Mouse (Mus musculus) neural tube, embryonic 14.5 days (tissue): Measurements from ENCODE around the gene Add3. TPM values are rescaled to one million over a fixed set of nuclear protein-coding genes. Genes with fewer than 3 reads are reported as not detected.

Experiments used
- ATAC-seq: fragments of 200-750 bp; cut with Nextera tagmentation; 2 replicates; pipeline ENCODE4 v1.8.0; 2017; ENCODE audit warnings: low read depth, mild to moderate bottlenecking, moderate TSS enrichment, moderate library complexity
- H3K27ac ChIP-seq: fragments of 300-500 bp; sonication (generic); 2 replicates; pipeline ENCODE4 v1.5.1; 2014; ENCODE audit warnings: low read depth, mild to moderate bottlenecking, control low read depth, low read length, moderate library complexity, mixed read lengths
- H3K27me3 ChIP-seq: fragments of 300-500 bp; sonication (generic); 2 replicates; pipeline ENCODE4 v1.6.1; 2014; ENCODE audit warnings: low read length; ENCODE audit not compliant: control insufficient read depth, insufficient read depth
- H3K36me3 ChIP-seq: fragments of 300-500 bp; sonication (generic); 2 replicates; pipeline ENCODE4 v1.6.1; 2014; ENCODE audit warnings: low read length, mixed read lengths; ENCODE audit not compliant: control insufficient read depth, insufficient read depth
- H3K4me1 ChIP-seq: fragments of 300-500 bp; sonication (generic); 2 replicates; pipeline ENCODE4 v1.6.1; 2014; ENCODE audit warnings: low read length; ENCODE audit not compliant: control insufficient read depth, insufficient read depth
- H3K4me2 ChIP-seq: fragments of 300-500 bp; sonication (generic); 2 replicates; pipeline ENCODE4 v1.6.1; 2014; ENCODE audit warnings: mild to moderate bottlenecking, low read depth, low read length, control low read depth
- H3K4me3 ChIP-seq: fragments of 300-500 bp; sonication (generic); 2 replicates; pipeline ENCODE4 v1.5.1; 2014; ENCODE audit warnings: low read depth, low read length, control low read depth, mixed read lengths
- H3K9ac ChIP-seq: fragments of 300-500 bp; sonication (generic); replicated peaks from 2 replicates; pipeline ENCODE4 v1.6.1; 2014; ENCODE audit warnings: low read depth, mild to moderate bottlenecking, control low read depth, low read length, mixed read lengths
- H3K9me3 ChIP-seq: fragments of 300-500 bp; sonication (generic); 2 replicates; pipeline ENCODE4 v1.6.1; 2016; ENCODE audit warnings: low read length; ENCODE audit not compliant: control insufficient read depth
- WGBS: fragments of 180-500 bp; shearing (Covaris S2); extraction: QIAGEN DNeasy Blood & Tissue Kit; methylation state at CpG from one replicate; pipeline ENCODE4 v1.1.7; 2014; 5-methylcytosine and 5-hydroxymethylcytosine counted together
- polyA plus RNA-seq: library from polyadenylated mRNA; unstranded; fragments of >200 nt; fragmentation: Nextera tagmentation; extraction: Ambion mirVana; gene quantifications from 2 replicates; pipeline ENCODE4 v1.2.1, GENCODE M21; 2014

Add3 gene
- polyA plus RNA-seq, 1 experiment from 2014 or later, result 26.3 TPM

- H3K9me3 ChIP-seq, result no peaks in the 10 kb centered on the region
- no peak overlapping the region for H3K4me2 ChIP-seq
- WGBS, result 88% methylated on average over 18 of the region's 18 CpGs
- no peak overlapping the region for H3K9ac ChIP-seq
- H3K27me3 ChIP-seq, result no peaks in the 10 kb centered on the region
- no peak overlapping the region for H3K27ac ChIP-seq
- no peaks in the 10 kb centered on the region for H3K36me3 ChIP-seq
- ATAC-seq, result no peak
- H3K4me1 ChIP-seq, result no peaks in the 10 kb centered on the region
- no peak overlapping the region for H3K4me3 ChIP-seq
These were observed 32.6 kb upstream of the Add3 start for GRCm38 (mm10) chr19:53107361-53108247.

- no peak for ATAC-seq
- Histone ChIP-seq H3K27ac (no peak overlapping the region), H3K4me3 (no peak overlapping the region), H3K9ac (no peak overlapping the region), H3K9me3 (no peaks in the 10 kb centered on the region), H3K4me1 (no peaks in the 10 kb centered on the region), H3K4me2 (no peak overlapping the region), H3K36me3 (no peaks in the 10 kb centered on the region), H3K27me3 (no peaks in the 10 kb centered on the region)
- 61% methylated on average over 7 of the region's 7 CpGs for WGBS
These were observed 28.1 kb upstream of the Add3 start for GRCm38 (mm10) chr19:53111996-53112590.

- Histone ChIP-seq H3K27ac (no peak overlapping the region), H3K27me3 (no peaks in the 10 kb centered on the region), H3K9me3 (no peaks in the 10 kb centered on the region), H3K4me1 (no peaks in the 10 kb centered on the region), H3K4me3 (no peak overlapping the region), H3K4me2 (no peak overlapping the region), H3K36me3 (no peaks in the 10 kb centered on the region), H3K9ac (no peak overlapping the region)
- 91% methylated on average over 8 of the region's 8 CpGs for WGBS
- ATAC-seq, result no peak
These were observed 20.9 kb upstream of the Add3 start for GRCm38 (mm10) chr19:53119255-53119795.

GRCm38 (mm10) chr19:53120483-53120882, 19.8 kb upstream of the Add3 start:
- H3K9ac ChIP-seq, result no peak overlapping the region
- H3K27ac ChIP-seq, result no peak overlapping the region
- H3K4me1 ChIP-seq, result no peaks in the 10 kb centered on the region
- no peaks in the 10 kb centered on the region for H3K9me3 ChIP-seq
- no peak overlapping the region for H3K4me2 ChIP-seq
- H3K36me3 ChIP-seq, result no peaks in the 10 kb centered on the region
- WGBS, result 77% methylated on average over 3 of the region's 3 CpGs
- H3K27me3 ChIP-seq, result no peaks in the 10 kb centered on the region
- no peak for ATAC-seq
- no peak overlapping the region for H3K4me3 ChIP-seq

GRCm38 (mm10) chr19:53122641-53123241, 17.5 kb upstream of the Add3 start:
- H3K4me2 ChIP-seq, result no peak overlapping the region
- H3K27ac ChIP-seq, result no peak overlapping the region
- no peaks in the 10 kb centered on the region for H3K27me3 ChIP-seq
- ATAC-seq, result no peak
- no peaks in the 10 kb centered on the region for H3K4me1 ChIP-seq
- no peak overlapping the region for H3K4me3 ChIP-seq
- no peak overlapping the region for H3K9ac ChIP-seq
- no peaks in the 10 kb centered on the region for H3K36me3 ChIP-seq
- no peaks in the 10 kb centered on the region for H3K9me3 ChIP-seq
- 82% methylated on average over 6 of the region's 6 CpGs for WGBS

GRCm38 (mm10) chr19:53123301-53123700, 16.9 kb upstream of the Add3 start:
- WGBS, result 75% methylated on average over 5 of the region's 5 CpGs
- Histone ChIP-seq H3K27ac (no peak overlapping the region), H3K4me3 (no peak overlapping the region), H3K27me3 (no peaks in the 10 kb centered on the region), H3K36me3 (no peaks in the 10 kb centered on the region), H3K4me2 (no peak overlapping the region), H3K4me1 (no peaks in the 10 kb centered on the region), H3K9me3 (no peaks in the 10 kb centered on the region), H3K9ac (no peak overlapping the region)
- no peak for ATAC-seq

GRCm38 (mm10) chr19:53125679-53126078, 14.6 kb upstream of the Add3 start:
- Histone ChIP-seq H3K4me1 (no peaks in the 10 kb centered on the region), H3K27me3 (no peaks in the 10 kb centered on the region), H3K4me2 (no peak overlapping the region), H3K36me3 (no peaks in the 10 kb centered on the region), H3K27ac (no peak overlapping the region), H3K9me3 (no peaks in the 10 kb centered on the region), H3K9ac (no peak overlapping the region), H3K4me3 (no peak overlapping the region)
- no peak for ATAC-seq
- WGBS, result 86% methylated on average over 2 of the region's 2 CpGs

GRCm38 (mm10) chr19:53126546-53126945, 13.7 kb upstream of the Add3 start:
- Histone ChIP-seq H3K9me3 (no peaks in the 10 kb centered on the region), H3K27me3 (no peaks in the 10 kb centered on the region), H3K9ac (no peak overlapping the region), H3K36me3 (no peaks in the 10 kb centered on the region), H3K4me1 (no peaks in the 10 kb centered on the region), H3K4me3 (no peak overlapping the region), H3K4me2 (no peak overlapping the region), H3K27ac (no peak overlapping the region)
- 88% methylated on average over 3 of the region's 4 CpGs for WGBS
- ATAC-seq, result no peak
